Mouse (Mus musculus) neural tube, embryonic 15.5 days (tissue): ENCODE measurements around the gene Nppc. TPM values are rescaled to one million over a fixed set of nuclear protein-coding genes. Genes with fewer than 3 reads are reported as not detected.

Experiments
- ATAC-seq: fragments of 200-750 bp; cut with Nextera tagmentation; 2 replicates; pipeline ENCODE4 v1.8.0; 2017; ENCODE audit warnings: mild to moderate bottlenecking, moderate TSS enrichment, moderate library complexity; ENCODE audit not compliant: low FRiP score
- H3K27ac ChIP-seq: fragments of 300-500 bp; sonication (generic); replicated peaks from 2 replicates; pipeline ENCODE4 v1.5.1; 2015; ENCODE audit warnings: mild to moderate bottlenecking, inconsistent platforms
- H3K27me3 ChIP-seq: fragments of 300-500 bp; sonication (generic); replicated peaks from 2 replicates; pipeline ENCODE4 v1.6.1; 2015; ENCODE audit warnings: inconsistent platforms
- H3K36me3 ChIP-seq: fragments of 300-500 bp; sonication (generic); 2 replicates; pipeline ENCODE4 v1.6.1; 2015; ENCODE audit warnings: inconsistent platforms
- H3K4me1 ChIP-seq: fragments of 300-500 bp; sonication (generic); 2 replicates; pipeline ENCODE4 v1.6.1; 2015; ENCODE audit warnings: inconsistent platforms
- H3K4me2 ChIP-seq: fragments of 300-500 bp; sonication (generic); 2 replicates; pipeline ENCODE4 v1.6.1; 2015; ENCODE audit warnings: inconsistent platforms, mild to moderate bottlenecking, moderate library complexity
- H3K4me3 ChIP-seq: fragments of 300-500 bp; sonication (generic); replicated peaks from 2 replicates; pipeline ENCODE4 v1.5.1; 2015; ENCODE audit warnings: mild to moderate bottlenecking, inconsistent platforms
- H3K9ac ChIP-seq: fragments of 300-500 bp; sonication (generic); replicated peaks from 2 replicates; pipeline ENCODE4 v1.6.1; 2015; ENCODE audit warnings: mild to moderate bottlenecking, inconsistent platforms
- H3K9me3 ChIP-seq: fragments of 300-500 bp; sonication (generic); replicated peaks from 2 replicates; pipeline ENCODE4 v1.6.1; 2016; ENCODE audit warnings: inconsistent platforms
- WGBS: fragments of 180-500 bp; shearing (Covaris S2); methylation state at CpG from one replicate; pipeline ENCODE4 v1.1.7; 2015; ENCODE audit warnings: mixed read lengths; 5-methylcytosine and 5-hydroxymethylcytosine counted together
- microRNA-seq: library from miRNA; unstranded; fragments of <30 nt; microRNA quantifications from one replicate; pipeline ENCODE4, GENCODE M21; 2017
- polyA plus RNA-seq: library from polyadenylated mRNA; unstranded; fragments of >200 nt; fragmentation: Nextera tagmentation; extraction: Ambion mirVana; gene quantifications from 2 replicates; pipeline ENCODE4 v1.2.1, GENCODE M21; 2015

The Nppc gene
- polyA plus RNA-seq, 1 experiment from 2014 or later = 28.0 TPM

- H3K36me3 ChIP-seq = no peaks in the 10 kb centered on the region
- no peak overlapping the region for H3K4me3 ChIP-seq
- no peak for ATAC-seq
- no peak overlapping the region for H3K27ac ChIP-seq
- WGBS = 57% methylated on average over 2 of the region's 2 CpGs
- peaks cover 15% of the 10 kb centered on the region for H3K4me1 ChIP-seq
- no peaks in the 10 kb centered on the region for H3K27me3 ChIP-seq
- no peak overlapping the region for H3K9ac ChIP-seq
- no peaks in the 10 kb centered on the region for H3K9me3 ChIP-seq
- H3K4me2 ChIP-seq = no peak overlapping the region
Measured at GRCm38 (mm10) chr1:86622296-86622695, 48.1 kb downstream of the Nppc start.

GRCm38 (mm10) chr1:86618454-86619125, 51.8 kb downstream of the Nppc start:
- no peaks in the 10 kb centered on the region for H3K36me3 ChIP-seq
- H3K27ac ChIP-seq = no peak overlapping the region
- H3K4me1 ChIP-seq = peaks cover 10% of the 10 kb centered on the region
- 61% methylated on average over 10 of the region's 10 CpGs for WGBS
- ATAC-seq = peak; percentile 62; the same call in 1 of the 2 replicates
- no peak overlapping the region for H3K9ac ChIP-seq
- H3K9me3 ChIP-seq = no peaks in the 10 kb centered on the region
- H3K4me2 ChIP-seq = no peak overlapping the region
- no peak overlapping the region for H3K4me3 ChIP-seq
- no peaks in the 10 kb centered on the region for H3K27me3 ChIP-seq

Small RNA genes lying within 50 kb of the gene (microRNA-seq; reads per million reads assigned to microRNA genes)
- gene Gm22955 = not detected

Other genes starting within 250 kb of the Nppc start
- 0.13 TPM in 1 of 2 replicates, not detected in the other for gene Nmur1, start 244.3 kb downstream of the Nppc start, polyA plus RNA-seq
- not detected in 2 replicates for gene Tex44, start 244.2 kb downstream of the Nppc start, polyA plus RNA-seq
- 1,254 and 1,565 TPM in 2 replicates for gene Ptma, start 143.8 kb downstream of the Nppc start, polyA plus RNA-seq
- gene Pde6d, start 87.9 kb downstream of the Nppc start, polyA plus RNA-seq = 103 and 128 TPM in 2 replicates
- gene Cops7b, start 87.7 kb downstream of the Nppc start, polyA plus RNA-seq = 53.7 and 59.4 TPM in 2 replicates
- gene Dis3l2, start 33.2 kb upstream of the Nppc start, polyA plus RNA-seq = 32.9 and 34.2 TPM in 2 replicates